ENCODE assay signal across 20 mouse cellular contexts in the genomic region with DNA sequence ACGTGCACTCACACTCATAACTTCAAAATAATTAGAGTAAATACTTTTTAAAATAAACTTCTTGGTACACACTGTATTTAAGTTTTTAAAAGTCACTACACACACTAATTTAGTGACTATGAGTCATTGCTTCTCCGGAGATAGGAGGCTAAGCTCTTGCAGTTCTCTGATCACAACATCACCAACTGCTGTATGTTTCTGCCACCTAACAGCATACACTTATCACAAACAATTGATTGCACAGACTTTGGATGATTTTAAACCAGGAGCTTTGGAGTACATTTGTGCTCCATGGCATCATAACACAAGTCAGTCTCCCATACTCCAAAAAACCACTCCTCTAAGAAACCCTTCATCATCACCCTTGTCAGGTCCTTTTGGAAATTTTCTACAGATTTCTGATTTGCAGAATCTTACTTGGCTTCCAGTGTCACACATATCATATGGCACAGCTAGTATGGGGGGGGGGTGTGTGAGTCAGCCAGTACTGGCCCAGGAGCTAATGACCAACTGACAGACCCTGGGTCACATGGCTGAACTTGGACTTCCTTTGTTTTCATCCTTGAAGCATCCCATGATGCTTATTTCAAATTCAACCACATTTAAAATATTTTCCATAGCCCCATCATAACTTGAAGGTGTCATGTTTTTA.
"Had no signal": no experiment of that assay in that cellular context is flagged by ENCODE, and none has a peak within 500 bp of the region (broad histone marks: within the 10 kb centered on the region; RNA-seq: fewer than 3 reads in every experiment).

No protein-coding gene starts in this region.

- H3K9me3 ChIP-seq: limb, embryonic 15.5 days; liver, embryonic 12.5 days; midbrain, embryonic 10.5 days; midbrain, embryonic 12.5 days; neural tube, embryonic 13.5 days; neural tube, embryonic 15.5 days; stomach, embryonic 15.5 days had no signal

- H3K27me3 ChIP-seq: limb, embryonic 15.5 days; liver, embryonic 12.5 days; midbrain, embryonic 12.5 days; neural tube, embryonic 13.5 days; neural tube, embryonic 15.5 days; stomach, embryonic 15.5 days had no signal

- DNase-seq: lung, adult 2 months; midbrain, embryonic 14.5 days; right cerebral cortex, adult 18-20 months; right cerebral cortex, postnatal 25 days; right cerebral cortex, postnatal 4 days; spleen, adult 18-20 months; thymus, adult 2 months; thymus, postnatal 25 days; thymus, postnatal 4 days had no signal

- H3K9ac ChIP-seq: limb, embryonic 15.5 days; liver, embryonic 12.5 days; liver, embryonic 14.5 days; midbrain, embryonic 12.5 days; neural tube, embryonic 13.5 days; neural tube, embryonic 15.5 days; stomach, embryonic 15.5 days had no signal

- ATAC-seq: liver, embryonic 12.5 days; midbrain, embryonic 16.5 days had no signal

- H3K36me3 ChIP-seq: limb, embryonic 15.5 days; liver, embryonic 12.5 days; midbrain, embryonic 10.5 days; midbrain, embryonic 12.5 days; neural tube, embryonic 13.5 days; neural tube, embryonic 15.5 days; stomach, embryonic 15.5 days had no signal

- H3K4me1 ChIP-seq: midbrain, embryonic 10.5 days; midbrain, embryonic 12.5 days; neural tube, embryonic 13.5 days; neural tube, embryonic 15.5 days; stomach, embryonic 15.5 days had no signal

- H3K27ac ChIP-seq: limb, embryonic 15.5 days; liver, embryonic 12.5 days; liver, embryonic 14.5 days; midbrain, embryonic 10.5 days; midbrain, embryonic 12.5 days; neural tube, embryonic 13.5 days; neural tube, embryonic 15.5 days; stomach, embryonic 15.5 days; stomach, postnatal 0 days had no signal

- H3K4me3 ChIP-seq: limb, embryonic 15.5 days; liver, embryonic 12.5 days; midbrain, embryonic 10.5 days; midbrain, embryonic 12.5 days; myocyte; neural tube, embryonic 13.5 days; neural tube, embryonic 15.5 days; stomach, embryonic 15.5 days had no signal

- H3K4me2 ChIP-seq: limb, embryonic 15.5 days; liver, embryonic 12.5 days; midbrain, embryonic 12.5 days; neural tube, embryonic 13.5 days; neural tube, embryonic 15.5 days; stomach, embryonic 15.5 days had no signal
